Mouse (Mus musculus) stomach, postnatal 0 days (tissue): ENCODE results near the gene Mrvi1. TPM values are rescaled to one million over a fixed set of nuclear protein-coding genes. Genes with fewer than 3 reads are reported as not detected.

Experiments used
- ATAC-seq: fragments of 200-750 bp; cut with Nextera tagmentation; 2 replicates; pipeline ENCODE4 v1.8.0; 2017; ENCODE audit not compliant: low FRiP score, low TSS enrichment
- DNase-seq: peaks from one replicate; pipeline ENCODE4 v3.0.0-alpha.2; 2016; ENCODE audit warnings: low spot score
- H3K27ac ChIP-seq: fragments of 300-500 bp; sonication (generic); replicated peaks from 2 replicates; pipeline ENCODE4 v1.5.1; 2014; ENCODE audit warnings: mild to moderate bottlenecking, control low read depth
- H3K27me3 ChIP-seq: fragments of 300-500 bp; sonication (generic); 2 replicates; pipeline ENCODE4 v1.6.1; 2014; ENCODE audit warnings: low read length; ENCODE audit not compliant: control insufficient read depth, insufficient read depth
- H3K36me3 ChIP-seq: fragments of 300-500 bp; sonication (generic); 2 replicates; pipeline ENCODE4 v1.6.1; 2014; ENCODE audit warnings: low read length, mixed read lengths; ENCODE audit not compliant: control insufficient read depth, insufficient read depth
- H3K4me1 ChIP-seq: fragments of 300-500 bp; sonication (generic); replicated peaks from 2 replicates; pipeline ENCODE4 v1.6.1; 2014; ENCODE audit warnings: antibody characterized with exemption; ENCODE audit not compliant: control insufficient read depth, insufficient read depth
- H3K4me2 ChIP-seq: fragments of 300-500 bp; sonication (generic); replicated peaks from 2 replicates; pipeline ENCODE4 v1.6.1; 2014; ENCODE audit warnings: low read depth, mild to moderate bottlenecking, control low read depth, moderate library complexity
- H3K4me3 ChIP-seq: fragments of 300-500 bp; sonication (generic); 2 replicates; pipeline ENCODE4 v1.5.1; 2014; ENCODE audit warnings: low read depth, low read length, control low read depth
- H3K9ac ChIP-seq: fragments of 300-500 bp; sonication (generic); 2 replicates; pipeline ENCODE4 v1.6.1; 2014; ENCODE audit warnings: mild to moderate bottlenecking, low read length, control low read depth, mixed read lengths
- H3K9me3 ChIP-seq: fragments of 300-500 bp; sonication (generic); 2 replicates; pipeline ENCODE4 v1.6.1; 2016; ENCODE audit warnings: low read length; ENCODE audit not compliant: control insufficient read depth
- CTCF ChIP-seq: IDR thresholded peaks from 2 replicates; pipeline ENCODE4 v1.5.1; 2016; ENCODE audit warnings: antibody characterized with exemption, low read depth, mild to moderate bottlenecking, moderate library complexity
- EP300 ChIP-seq: optimal IDR thresholded peaks from 2 replicates; pipeline ENCODE3; 2016; ENCODE audit warnings: antibody characterized with exemption
- WGBS: fragments of 180-500 bp; shearing (Covaris S2); extraction: QIAGEN DNeasy Blood & Tissue Kit; methylation state at CpG from one replicate; pipeline ENCODE4 v1.1.7; 2014; 5-methylcytosine and 5-hydroxymethylcytosine counted together
- polyA plus RNA-seq: library from polyadenylated mRNA; unstranded; fragments of >200 nt; fragmentation: Nextera tagmentation; extraction: Ambion mirVana; gene quantifications from 2 replicates; pipeline ENCODE4 v1.2.1, GENCODE M21; 2015

The Mrvi1 gene
- polyA plus RNA-seq, 1 experiment from 2014 or later = 8.4 TPM

DNA sequence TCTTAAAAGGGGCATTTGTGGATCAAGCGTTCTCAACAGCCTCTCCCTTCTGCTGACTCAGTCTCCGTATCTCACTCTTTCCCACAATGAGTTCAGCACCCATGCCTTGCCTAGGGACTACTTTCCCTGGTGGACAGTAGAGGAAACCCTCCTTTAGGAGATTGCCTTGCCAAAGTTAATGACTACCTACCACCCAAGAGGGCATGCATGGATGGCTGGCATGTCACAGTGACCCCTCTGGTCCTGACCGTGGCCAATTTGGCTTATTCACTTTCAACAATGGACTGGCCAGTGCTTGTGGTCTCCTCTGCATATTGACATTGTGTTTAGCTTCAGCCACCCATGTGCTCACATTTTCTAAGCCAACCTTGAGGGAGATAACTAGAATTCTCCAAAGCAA is 19.8 kb downstream of the Mrvi1 start:
- no peaks in the 10 kb centered on the region for H3K4me1 ChIP-seq
- TF ChIP-seq EP300 (no peak), CTCF (no peak)
- WGBS = 87% methylated on average over 3 of the region's 3 CpGs
- no peak overlapping the region for H3K4me2 ChIP-seq
- no peak overlapping the region for H3K9ac ChIP-seq
- ATAC-seq (no peak), DNase-seq (no peak)
- no peak overlapping the region for H3K4me3 ChIP-seq
- no peaks in the 10 kb centered on the region for H3K9me3 ChIP-seq
- H3K27me3 ChIP-seq = no peaks in the 10 kb centered on the region
- no peak overlapping the region for H3K27ac ChIP-seq
- H3K36me3 ChIP-seq = no peaks in the 10 kb centered on the region

DNA sequence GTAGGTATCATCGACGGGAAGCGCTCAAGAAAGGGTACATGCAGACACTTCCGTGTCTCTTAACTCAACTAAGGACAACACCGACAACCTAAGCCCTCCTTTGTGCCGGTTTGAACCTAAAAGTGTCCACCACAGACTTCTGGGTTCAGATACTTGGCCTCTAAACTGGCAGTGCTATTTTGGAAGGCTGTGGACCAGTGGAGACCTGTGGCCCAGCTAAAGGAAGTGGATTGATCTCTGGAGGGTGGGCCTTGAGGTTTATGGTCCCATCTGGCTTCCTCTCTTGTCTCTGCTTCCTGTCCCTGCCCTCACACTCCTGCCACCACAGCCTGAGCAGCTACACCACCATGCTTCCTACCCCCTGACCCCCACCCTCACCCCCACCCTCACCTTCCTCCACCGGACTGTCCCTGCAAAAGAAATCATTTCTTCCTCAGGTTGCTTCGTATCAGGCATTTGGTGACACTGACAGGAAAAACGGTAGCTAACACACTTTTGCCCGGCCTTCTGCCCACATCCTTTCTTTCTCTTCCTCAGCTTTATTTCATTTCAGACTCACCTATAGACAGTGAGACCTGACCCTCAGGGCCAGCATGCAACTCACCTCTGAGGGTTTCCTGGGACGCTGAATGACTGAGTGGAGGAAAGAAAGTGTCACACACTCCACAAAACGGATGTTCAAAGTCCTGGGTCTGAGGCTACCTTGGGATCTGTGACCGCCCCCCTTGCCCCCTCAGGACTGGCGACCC is 25.7 kb downstream of the Mrvi1 start:
- Histone ChIP-seq H3K27ac (no peak overlapping the region), H3K4me2 (no peak overlapping the region), H3K4me3 (no peak overlapping the region), H3K9ac (no peak overlapping the region), H3K9me3 (no peaks in the 10 kb centered on the region), H3K27me3 (no peaks in the 10 kb centered on the region), H3K4me1 (no peaks in the 10 kb centered on the region), H3K36me3 (no peaks in the 10 kb centered on the region)
- WGBS = 89% methylated on average over 14 of the region's 14 CpGs
- DNase-seq (no peak), ATAC-seq (no peak)
- TF ChIP-seq CTCF (no peak), EP300 (no peak)

DNA sequence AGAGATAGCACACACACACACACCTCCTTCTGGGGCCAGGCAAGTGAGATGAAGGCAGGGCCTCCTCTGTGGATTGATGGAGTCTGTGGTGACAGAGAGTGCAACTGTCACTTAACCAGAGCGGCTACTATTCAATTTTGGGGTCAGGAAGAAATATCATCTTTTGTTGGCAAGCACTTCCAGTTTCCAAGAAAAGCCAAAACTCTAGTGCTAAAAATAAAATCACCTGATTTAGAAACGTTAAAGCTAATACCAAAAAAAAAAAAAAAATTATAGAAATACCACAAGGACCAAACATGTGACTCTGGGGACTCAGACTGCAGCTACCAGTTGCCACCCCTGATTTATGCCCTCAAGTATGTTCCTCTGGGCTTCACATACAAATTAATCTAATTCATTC is 26.7 kb downstream of the Mrvi1 start:
- no peak for TF ChIP-seq CTCF
- TF ChIP-seq EP300 = no peak

DNA sequence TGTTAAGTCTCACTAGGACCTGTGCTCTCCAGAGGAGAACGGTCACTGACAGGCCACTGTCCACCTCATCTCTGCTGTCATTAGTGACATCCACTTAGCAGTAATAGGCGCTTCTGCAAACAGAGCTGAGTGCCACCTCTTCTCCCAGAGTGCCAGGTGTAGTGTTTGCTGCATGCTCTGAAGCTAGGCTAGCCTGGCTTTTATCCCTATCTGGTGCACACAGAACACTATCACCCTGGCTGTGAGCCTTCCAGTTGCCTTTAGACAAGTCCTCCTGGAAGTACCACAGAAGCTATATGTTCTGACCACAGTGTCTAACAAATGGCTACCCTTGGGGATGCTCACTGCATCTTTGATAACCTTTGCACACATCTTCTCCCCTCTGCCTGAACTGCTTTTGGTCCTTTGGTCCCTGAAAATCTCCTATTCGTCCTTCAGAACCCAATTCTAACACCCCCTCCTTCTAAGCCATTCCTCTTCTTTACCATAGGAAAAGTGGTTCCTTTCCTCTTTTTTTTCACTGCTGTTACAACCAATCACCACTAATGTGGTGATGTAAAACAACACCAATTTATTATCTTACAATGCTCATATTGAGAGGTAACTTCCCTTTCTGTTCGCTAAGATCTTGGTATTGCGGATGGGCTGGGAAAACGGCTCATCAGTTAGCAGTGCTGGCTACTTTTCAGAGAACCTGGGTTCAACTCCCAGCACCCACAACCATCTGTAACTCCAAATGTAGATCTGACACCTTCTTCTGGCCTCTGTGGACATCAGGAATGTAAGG is 28.0 kb downstream of the Mrvi1 start:
- H3K4me3 ChIP-seq = no peak overlapping the region
- no peaks in the 10 kb centered on the region for H3K36me3 ChIP-seq
- H3K27ac ChIP-seq = no peak overlapping the region
- H3K9me3 ChIP-seq = no peaks in the 10 kb centered on the region
- no peak for DNase-seq
- no peak for ATAC-seq
- 81% methylated on average over 6 of the region's 6 CpGs for WGBS
- no peak overlapping the region for H3K4me2 ChIP-seq
- no peaks in the 10 kb centered on the region for H3K27me3 ChIP-seq
- TF ChIP-seq EP300 (no peak), CTCF (no peak)
- H3K9ac ChIP-seq = no peak overlapping the region
- no peaks in the 10 kb centered on the region for H3K4me1 ChIP-seq

More for the DNA sequence above, 26.7 kb downstream of the Mrvi1 start:
- ATAC-seq (no peak), DNase-seq (no peak)
- no peaks in the 10 kb centered on the region for H3K4me1 ChIP-seq
- H3K36me3 ChIP-seq = no peaks in the 10 kb centered on the region
- H3K27ac ChIP-seq = no peak overlapping the region
- no peak overlapping the region for H3K4me3 ChIP-seq
- H3K27me3 ChIP-seq = no peaks in the 10 kb centered on the region
- no peak overlapping the region for H3K4me2 ChIP-seq
- WGBS = 40% methylated on average over 2 of the region's 2 CpGs
- H3K9ac ChIP-seq = no peak overlapping the region
- H3K9me3 ChIP-seq = no peaks in the 10 kb centered on the region

DNA sequence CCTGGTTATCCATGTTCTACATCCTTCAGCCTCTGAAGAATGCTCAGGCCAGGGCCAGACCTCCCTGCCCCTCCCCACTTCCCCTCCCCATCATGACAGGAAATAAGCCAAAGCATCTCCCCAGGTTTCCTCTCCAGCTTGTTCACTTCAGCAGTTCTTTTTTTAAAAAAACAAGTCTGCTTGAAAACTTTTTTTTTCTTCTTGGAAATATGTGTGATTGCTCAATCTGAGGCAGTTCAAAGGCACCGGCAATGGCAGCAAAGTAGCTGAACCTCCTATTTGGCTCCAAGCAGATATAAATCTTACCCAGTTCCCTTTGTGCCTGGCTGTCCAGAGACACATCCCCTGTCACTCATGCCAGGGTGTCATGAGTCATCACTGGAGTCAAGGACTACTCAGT is 29.1 kb downstream of the Mrvi1 start:
- 12% methylated on average over 1 of the region's 1 CpGs for WGBS
- no peaks in the 10 kb centered on the region for H3K27me3 ChIP-seq
- H3K27ac ChIP-seq = 0 out of 2 replicates have a peak overlapping the region, but pooled peaks have one; percentile 13
- no peak overlapping the region for H3K4me3 ChIP-seq
- DNase-seq (peak; percentile 38), ATAC-seq (peak; percentile 45; the same call in 1 of the 2 replicates)
- no peaks in the 10 kb centered on the region for H3K36me3 ChIP-seq
- no peaks in the 10 kb centered on the region for H3K9me3 ChIP-seq
- no peak overlapping the region for H3K9ac ChIP-seq
- TF ChIP-seq EP300 (peak; percentile 51), CTCF (no peak)
- H3K4me2 ChIP-seq = no peak overlapping the region
- no peaks in the 10 kb centered on the region for H3K4me1 ChIP-seq

DNA sequence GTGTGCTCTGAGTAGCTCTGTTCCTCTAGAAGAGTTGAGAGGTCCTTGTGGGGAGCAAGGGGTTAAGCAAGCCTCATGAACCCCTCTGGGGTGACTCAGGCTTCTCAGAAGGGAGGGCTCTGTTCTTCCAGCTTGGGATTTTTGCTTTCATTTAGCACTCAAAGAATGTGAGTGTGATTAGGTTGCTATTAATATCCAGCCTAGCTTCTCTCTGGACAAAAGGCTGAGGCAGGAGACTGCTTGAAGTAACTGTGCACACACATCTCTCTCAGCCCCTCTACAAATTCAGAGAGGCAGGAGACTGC is 31.7 kb downstream of the Mrvi1 start:
- no peak for ATAC-seq
- H3K36me3 ChIP-seq = no peaks in the 10 kb centered on the region
- no peaks in the 10 kb centered on the region for H3K4me1 ChIP-seq
- no peak for DNase-seq
- H3K9me3 ChIP-seq = no peaks in the 10 kb centered on the region
- H3K27ac ChIP-seq = no peak overlapping the region
- no peaks in the 10 kb centered on the region for H3K27me3 ChIP-seq
- TF ChIP-seq CTCF (no peak), EP300 (no peak)
- no peak overlapping the region for H3K4me2 ChIP-seq
- no peak overlapping the region for H3K9ac ChIP-seq
- H3K4me3 ChIP-seq = no peak overlapping the region
